Mouse (Mus musculus) CD4-positive, CD25-positive, alpha-beta regulatory T cell, adult 4 months (primary cell): Measurements from ENCODE around the gene Arl3. TPM values are rescaled to one million over a fixed set of nuclear protein-coding genes. Genes with fewer than 3 reads are reported as not detected.

Source experiments
- ATAC-seq: one replicate; pipeline ENCODE4 v1.8.0; 2017
- polyA plus RNA-seq, 2 experiments: library from polyadenylated mRNA; unstranded; fragments of 100-300 nt; shearing (Covaris generic); gene quantifications; one replicate each; pipeline ENCODE4 v1.2.1; 2017

Arl3 gene
- 10 to 100 TPM; 29.0 to 34.9 TPM for polyA plus RNA-seq

GRCm38 (mm10) chr19:46572951-46573937 is at the start of gene Arl3, which contains the start of gene Sfxn2:
Gene Arl3, minus strand, starts transcription at chr19:46573198.
Gene Sfxn2, plus strand, starts transcription at chr19:46573365.
- peak; percentile 90 for ATAC-seq

GRCm38 (mm10) chr19:46622659-46623193 is 49.7 kb upstream of the Arl3 start:
- ATAC-seq, result no peak

GRCm38 (mm10) chr19:46621236-46622183 is 48.5 kb upstream of the Arl3 start:
- ATAC-seq, result no peak

- ATAC-seq, result peak; percentile 85
Observed at GRCm38 (mm10) chr19:46620016-46620808, 47.2 kb upstream of the Arl3 start.

GRCm38 (mm10) chr19:46619518-46619917 is 46.5 kb upstream of the Arl3 start:
- no peak for ATAC-seq

GRCm38 (mm10) chr19:46619001-46619400 is 46.0 kb upstream of the Arl3 start:
- ATAC-seq, result no peak

- ATAC-seq, result no peak
Observed at GRCm38 (mm10) chr19:46618322-46618721, 45.3 kb upstream of the Arl3 start.

GRCm38 (mm10) chr19:46617361-46617760 is 44.4 kb upstream of the Arl3 start:
- ATAC-seq, result peak; percentile 40

GRCm38 (mm10) chr19:46616378-46616777 is 43.4 kb upstream of the Arl3 start:
- ATAC-seq, result no peak

GRCm38 (mm10) chr19:46608158-46608557 is 35.2 kb upstream of the Arl3 start:
- ATAC-seq, result no peak

GRCm38 (mm10) chr19:46607424-46607823 is 34.4 kb upstream of the Arl3 start:
- peak; percentile 66 for ATAC-seq

GRCm38 (mm10) chr19:46606718-46607117 is 33.7 kb upstream of the Arl3 start:
- ATAC-seq, result peak; percentile 76

- no peak for ATAC-seq
Observed at GRCm38 (mm10) chr19:46602406-46602805, 29.4 kb upstream of the Arl3 start.

- ATAC-seq, result no peak
Observed at GRCm38 (mm10) chr19:46601491-46601890, 28.5 kb upstream of the Arl3 start.

GRCm38 (mm10) chr19:46600371-46600770 is 27.4 kb upstream of the Arl3 start:
- ATAC-seq, result no peak

GRCm38 (mm10) chr19:46599375-46600256 is 26.6 kb upstream of the Arl3 start:
- no peak for ATAC-seq

GRCm38 (mm10) chr19:46598720-46599252 is 25.8 kb upstream of the Arl3 start, which contains the start of gene Wbp1l:
Gene Wbp1l, plus strand, starts transcription at chr19:46599084.
- ATAC-seq, result peak; percentile 99

GRCm38 (mm10) chr19:46598187-46598586 is 25.2 kb upstream of the Arl3 start:
- ATAC-seq, result no peak

- no peak for ATAC-seq
Observed at GRCm38 (mm10) chr19:46592751-46593439, 19.9 kb upstream of the Arl3 start.

- no peak for ATAC-seq
Observed at GRCm38 (mm10) chr19:46591575-46591974, 18.6 kb upstream of the Arl3 start.
